Mouse (Mus musculus) heart, embryonic 15.5 days (tissue): ENCODE results near the gene Jak3. TPM values are rescaled to one million over a fixed set of nuclear protein-coding genes. Genes with fewer than 3 reads are reported as not detected.

ENCODE experiments used
- ATAC-seq: fragments of 200-750 bp; cut with Nextera tagmentation; replicated peaks from 2 replicates; pipeline ENCODE4 v1.8.0; 2017; ENCODE audit warnings: low read depth, moderate TSS enrichment; ENCODE audit not compliant: insufficient number of reproducible peaks, insufficient read depth, low FRiP score
- H3K27ac ChIP-seq: fragments of 300-500 bp; sonication (generic); 2 replicates; pipeline ENCODE4 v1.5.1; 2015; ENCODE audit warnings: mild to moderate bottlenecking, inconsistent platforms
- H3K27me3 ChIP-seq: fragments of 300-500 bp; sonication (generic); 2 replicates; pipeline ENCODE4 v1.6.1; 2015; ENCODE audit warnings: inconsistent platforms
- H3K36me3 ChIP-seq: fragments of 300-500 bp; sonication (generic); 2 replicates; pipeline ENCODE4 v1.6.1; 2015; ENCODE audit warnings: mild to moderate bottlenecking, inconsistent platforms
- H3K4me1 ChIP-seq: fragments of 300-500 bp; sonication (generic); replicated peaks from 2 replicates; pipeline ENCODE4 v1.6.1; 2015; ENCODE audit warnings: inconsistent platforms
- H3K4me2 ChIP-seq: fragments of 300-500 bp; sonication (generic); 2 replicates; pipeline ENCODE4 v1.6.1; 2015; ENCODE audit warnings: inconsistent platforms, mild to moderate bottlenecking, moderate library complexity
- H3K4me3 ChIP-seq: fragments of 300-500 bp; sonication (generic); 2 replicates; pipeline ENCODE4 v1.5.1; 2015; ENCODE audit warnings: mild to moderate bottlenecking, inconsistent platforms
- H3K9ac ChIP-seq: fragments of 300-500 bp; sonication (generic); 2 replicates; pipeline ENCODE4 v1.6.1; 2015; ENCODE audit warnings: mild to moderate bottlenecking, inconsistent platforms
- H3K9me3 ChIP-seq: fragments of 300-500 bp; sonication (generic); replicated peaks from 2 replicates; pipeline ENCODE4 v1.6.1; 2016; ENCODE audit warnings: inconsistent platforms
- WGBS: fragments of 180-500 bp; shearing (Covaris S2); methylation state at CpG from one replicate; pipeline ENCODE4 v1.1.7; 2015; ENCODE audit warnings: mixed read lengths; 5-methylcytosine and 5-hydroxymethylcytosine counted together
- polyA plus RNA-seq: library from polyadenylated mRNA; unstranded; fragments of >200 nt; fragmentation: Nextera tagmentation; extraction: Ambion mirVana; gene quantifications from 2 replicates; pipeline ENCODE4 v1.2.1, GENCODE M21; 2015

Gene Jak3
- polyA plus RNA-seq, 1 experiment from 2014 or later: 6.9 TPM

DNA sequence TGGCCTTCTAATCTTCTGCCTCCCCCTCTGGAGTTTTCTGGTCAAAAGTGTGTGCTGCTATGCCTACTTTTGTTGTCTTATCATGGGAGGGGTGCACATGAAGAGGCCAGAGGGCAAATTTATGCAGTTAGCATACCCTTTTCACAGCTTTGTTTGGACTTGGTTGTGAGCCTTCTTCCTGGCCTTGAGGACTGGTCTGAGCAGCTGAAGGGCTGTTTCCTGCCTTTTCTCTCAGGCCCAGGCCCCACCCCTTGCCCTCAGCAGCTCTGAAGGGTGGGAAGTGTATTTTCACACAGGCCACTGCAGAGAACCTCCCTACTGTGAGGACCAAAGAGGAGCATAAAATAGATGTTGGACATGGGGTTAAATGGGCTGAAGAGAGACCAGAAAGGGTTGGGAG is 1.5 kb downstream of the Jak3 start:
- Histone ChIP-seq H3K9me3 (no peaks in the 10 kb centered on the region), H3K36me3 (no peaks in the 10 kb centered on the region), H3K9ac (no peak overlapping the region), H3K4me2 (peak overlapping the region; percentile 79; the same call in 1 of the 2 replicates), H3K27ac (peak overlapping the region; percentile 54), H3K4me1 (peaks cover 40% of the 10 kb centered on the region), H3K27me3 (peaks cover 45% of the 10 kb centered on the region), H3K4me3 (no peak overlapping the region)
- ATAC-seq: no peak

DNA sequence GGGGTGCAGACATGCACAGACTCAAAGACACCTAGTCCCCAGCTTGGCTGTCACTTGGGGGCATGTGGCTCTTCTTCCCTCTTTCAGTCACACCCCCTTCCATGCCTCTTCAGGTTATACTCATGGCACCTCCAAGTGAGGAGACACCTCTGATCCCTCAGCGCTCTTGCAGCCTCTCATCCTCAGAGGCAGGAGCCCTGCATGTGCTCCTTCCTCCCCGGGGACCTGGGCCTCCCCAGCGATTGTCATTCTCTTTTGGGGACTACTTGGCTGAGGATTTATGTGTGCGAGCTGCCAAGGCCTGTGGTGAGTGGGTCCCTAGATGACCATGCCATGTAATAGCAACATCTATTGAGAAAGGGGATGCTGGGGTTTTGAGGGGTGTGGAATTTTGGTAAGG is 2.1 kb downstream of the Jak3 start:
- Histone ChIP-seq H3K27ac (no peak overlapping the region), H3K9ac (no peak overlapping the region), H3K4me3 (no peak overlapping the region), H3K9me3 (no peaks in the 10 kb centered on the region), H3K36me3 (no peaks in the 10 kb centered on the region), H3K4me1 (peaks cover 40% of the 10 kb centered on the region), H3K27me3 (peaks cover 52% of the 10 kb centered on the region), H3K4me2 (no peak overlapping the region)
- no peak for ATAC-seq
- 69% methylated on average over 4 of the region's 4 CpGs for WGBS

DNA sequence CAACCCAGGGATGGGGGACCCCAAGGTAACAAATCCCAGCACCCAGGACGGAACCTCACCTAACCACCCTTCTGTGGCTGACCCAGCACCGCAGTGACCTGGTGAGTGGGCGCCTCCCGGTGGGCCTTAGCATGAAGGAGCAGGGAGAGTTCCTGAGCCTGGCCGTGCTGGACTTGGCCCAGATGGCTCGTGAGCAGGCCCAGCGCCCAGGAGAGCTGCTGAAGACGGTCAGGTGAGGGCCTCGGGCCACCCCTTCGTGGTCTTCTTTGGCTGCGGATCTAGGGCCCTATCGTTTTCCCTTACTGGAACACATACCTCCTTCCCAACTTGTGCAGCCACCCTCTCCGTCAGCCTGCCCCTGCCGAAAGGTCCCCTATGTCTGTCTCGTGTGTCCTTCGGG is 3.0 kb downstream of the Jak3 start:
- 35% methylated on average over 16 of the region's 16 CpGs for WGBS
- H3K9ac ChIP-seq: peak overlapping the region; percentile 18
- H3K4me3 ChIP-seq: peak overlapping the region; percentile 45
- no peaks in the 10 kb centered on the region for H3K9me3 ChIP-seq
- H3K27me3 ChIP-seq: peaks cover 61% of the 10 kb centered on the region
- no peaks in the 10 kb centered on the region for H3K36me3 ChIP-seq
- H3K27ac ChIP-seq: no peak overlapping the region
- ATAC-seq: no peak
- H3K4me2 ChIP-seq: peak overlapping the region; percentile 77
- H3K4me1 ChIP-seq: peaks cover 40% of the 10 kb centered on the region

- no peak for ATAC-seq
- peak overlapping the region; percentile 18 for H3K9ac ChIP-seq
- H3K4me3 ChIP-seq: peak overlapping the region; percentile 45
- peak overlapping the region; percentile 77 for H3K4me2 ChIP-seq
- no peaks in the 10 kb centered on the region for H3K9me3 ChIP-seq
- peaks cover 66% of the 10 kb centered on the region for H3K27me3 ChIP-seq
- H3K27ac ChIP-seq: no peak overlapping the region; the same call in 1 of the 2 replicates
- 13% methylated on average over 46 of the region's 46 CpGs for WGBS
- no peaks in the 10 kb centered on the region for H3K36me3 ChIP-seq
- H3K4me1 ChIP-seq: peaks cover 42% of the 10 kb centered on the region
Measured at GRCm38 (mm10) chr8:71679550-71680168, 3.6 kb downstream of the Jak3 start.

GRCm38 (mm10) chr8:71680471-71680870 is 4.4 kb downstream of the Jak3 start:
- H3K27ac ChIP-seq: no peak overlapping the region
- no peak overlapping the region for H3K4me2 ChIP-seq
- 27% methylated on average over 21 of the region's 21 CpGs for WGBS
- H3K4me3 ChIP-seq: no peak overlapping the region
- no peaks in the 10 kb centered on the region for H3K36me3 ChIP-seq
- H3K9ac ChIP-seq: no peak overlapping the region
- H3K27me3 ChIP-seq: peaks cover 74% of the 10 kb centered on the region
- peaks cover 42% of the 10 kb centered on the region for H3K4me1 ChIP-seq
- ATAC-seq: no peak
- no peaks in the 10 kb centered on the region for H3K9me3 ChIP-seq

DNA sequence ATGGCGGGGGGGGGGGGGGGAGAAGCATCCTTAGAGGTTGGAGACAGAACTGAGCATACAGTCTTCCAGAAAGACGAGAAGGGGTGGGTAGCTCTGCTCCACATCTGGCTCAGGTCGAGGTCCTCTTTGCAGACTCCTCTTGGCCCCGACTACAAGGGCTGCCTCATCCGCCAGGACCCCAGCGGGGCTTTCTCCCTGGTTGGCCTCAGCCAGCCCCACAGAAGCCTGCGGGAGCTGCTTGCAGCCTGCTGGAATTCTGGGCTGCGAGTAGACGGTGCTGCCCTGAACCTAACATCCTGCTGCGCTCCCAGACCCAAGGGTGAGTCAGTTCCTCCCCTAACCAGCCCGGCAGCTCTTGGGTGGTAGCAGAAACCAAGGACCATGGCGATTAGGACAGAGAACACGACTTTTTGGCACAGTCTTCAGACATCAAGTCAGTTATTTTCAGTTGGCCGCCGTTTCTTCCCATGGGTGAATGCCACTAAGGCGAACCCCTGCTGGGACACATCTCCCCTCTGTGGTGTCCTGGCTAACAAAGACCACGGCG is 5.3 kb downstream of the Jak3 start:
- Histone ChIP-seq H3K27me3 (peaks cover 84% of the 10 kb centered on the region), H3K9ac (no peak overlapping the region), H3K4me3 (no peak overlapping the region), H3K4me1 (peaks cover 45% of the 10 kb centered on the region), H3K9me3 (no peaks in the 10 kb centered on the region), H3K4me2 (no peak overlapping the region), H3K27ac (no peak overlapping the region), H3K36me3 (no peaks in the 10 kb centered on the region)
- WGBS: 19% methylated on average over 17 of the region's 18 CpGs
- no peak for ATAC-seq

DNA sequence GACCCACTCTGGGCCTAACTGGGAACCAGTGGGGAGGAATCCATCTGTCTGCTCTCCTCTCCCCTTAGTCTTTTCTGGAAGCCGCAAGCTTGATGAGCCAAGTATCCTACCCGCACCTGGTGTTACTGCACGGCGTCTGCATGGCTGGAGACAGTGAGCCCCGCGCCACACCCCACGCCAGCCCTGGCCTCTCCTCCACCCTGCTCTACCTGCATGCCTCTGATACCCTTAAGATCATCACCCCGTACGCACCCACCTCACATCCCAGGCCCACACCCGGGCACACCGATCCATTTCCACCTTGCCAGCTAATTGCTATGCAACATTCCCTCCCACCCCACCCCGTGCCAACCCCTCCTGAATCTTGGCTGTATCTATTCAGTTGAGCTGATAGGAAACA is 6.7 kb downstream of the Jak3 start:
- Histone ChIP-seq H3K4me2 (no peak overlapping the region), H3K4me3 (no peak overlapping the region), H3K9me3 (no peaks in the 10 kb centered on the region), H3K27ac (no peak overlapping the region), H3K27me3 (peaks cover 98% of the 10 kb centered on the region), H3K36me3 (no peaks in the 10 kb centered on the region), H3K4me1 (peaks cover 57% of the 10 kb centered on the region), H3K9ac (no peak overlapping the region)
- ATAC-seq: no peak
- WGBS: 84% methylated on average over 12 of the region's 12 CpGs

- ATAC-seq: no peak
- H3K9ac ChIP-seq: no peak overlapping the region
- no peak overlapping the region for H3K4me3 ChIP-seq
- H3K4me1 ChIP-seq: peaks cover 49% of the 10 kb centered on the region
- H3K9me3 ChIP-seq: no peaks in the 10 kb centered on the region
- WGBS: 41% methylated on average over 10 of the region's 10 CpGs
- no peak overlapping the region for H3K27ac ChIP-seq
- no peaks in the 10 kb centered on the region for H3K36me3 ChIP-seq
- H3K4me2 ChIP-seq: no peak overlapping the region
- H3K27me3 ChIP-seq: peaks cover 99% of the 10 kb centered on the region
Measured at GRCm38 (mm10) chr8:71684701-71685100, 8.6 kb downstream of the Jak3 start.

DNA sequence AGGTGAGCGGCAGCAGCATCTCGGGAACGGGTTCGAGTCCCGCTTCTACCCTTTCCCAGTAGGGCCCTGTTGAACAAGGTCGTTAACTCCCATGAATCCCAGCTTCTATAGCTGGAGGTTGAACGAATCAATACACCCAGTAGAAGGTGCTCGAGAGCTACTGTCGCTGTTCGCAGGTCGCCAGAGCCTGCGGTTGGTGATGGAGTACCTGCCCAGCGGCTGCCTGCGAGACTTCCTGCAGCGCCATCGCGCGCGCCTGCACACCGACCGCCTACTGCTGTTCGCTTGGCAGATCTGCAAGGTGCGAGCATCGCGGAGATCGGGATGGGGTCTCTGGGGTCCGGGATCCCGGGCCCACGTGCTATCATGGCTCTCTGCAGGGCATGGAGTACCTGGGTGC is 9.5 kb downstream of the Jak3 start:
- Histone ChIP-seq H3K9ac (no peak overlapping the region), H3K4me3 (peak overlapping the region; percentile 31), H3K4me2 (peak overlapping the region; percentile 56), H3K27ac (no peak overlapping the region), H3K9me3 (no peaks in the 10 kb centered on the region), H3K36me3 (no peaks in the 10 kb centered on the region), H3K27me3 (peaks cover 100% of the 10 kb centered on the region), H3K4me1 (peaks cover 41% of the 10 kb centered on the region)
- no peak for ATAC-seq
- 19% methylated on average over 29 of the region's 29 CpGs for WGBS

- peak; percentile 59 for ATAC-seq
- Histone ChIP-seq H3K4me2 (peak overlapping the region; percentile 56), H3K36me3 (no peaks in the 10 kb centered on the region), H3K9me3 (no peaks in the 10 kb centered on the region), H3K27me3 (peaks cover 100% of the 10 kb centered on the region), H3K4me1 (peaks cover 37% of the 10 kb centered on the region), H3K4me3 (peak overlapping the region; percentile 31), H3K27ac (no peak overlapping the region), H3K9ac (no peak overlapping the region)
- 5% methylated on average over 23 of the region's 23 CpGs for WGBS
Measured at GRCm38 (mm10) chr8:71686143-71686734, 10.1 kb downstream of the Jak3 start.

DNA sequence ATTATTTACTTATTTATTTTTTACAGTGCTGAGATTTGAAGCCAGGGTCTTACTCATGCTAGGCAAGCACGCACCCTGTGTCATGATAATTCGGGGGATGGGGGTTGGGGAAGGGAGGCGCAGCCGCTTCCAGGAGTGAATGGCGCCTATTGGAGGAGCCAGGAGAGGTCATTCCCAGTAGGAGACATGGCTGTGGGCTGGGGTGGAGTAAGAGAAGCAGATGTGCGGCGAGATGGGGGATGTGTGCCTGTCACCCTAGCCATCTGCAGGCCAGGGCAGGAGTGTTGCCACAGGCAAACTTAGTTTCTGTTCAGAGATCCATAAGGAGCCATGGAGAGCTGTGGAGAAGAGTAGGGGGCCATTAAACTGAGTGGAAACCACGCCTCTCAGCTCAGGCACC is 11.5 kb downstream of the Jak3 start:
- H3K4me1 ChIP-seq: peaks cover 30% of the 10 kb centered on the region
- no peak for ATAC-seq
- H3K27ac ChIP-seq: no peak overlapping the region
- peaks cover 100% of the 10 kb centered on the region for H3K27me3 ChIP-seq
- H3K9ac ChIP-seq: no peak overlapping the region
- H3K36me3 ChIP-seq: no peaks in the 10 kb centered on the region
- H3K9me3 ChIP-seq: no peaks in the 10 kb centered on the region
- 21% methylated on average over 8 of the region's 8 CpGs for WGBS
- no peak overlapping the region for H3K4me2 ChIP-seq
- no peak overlapping the region for H3K4me3 ChIP-seq

- peaks cover 100% of the 10 kb centered on the region for H3K27me3 ChIP-seq
- peaks cover 42% of the 10 kb centered on the region for H3K4me1 ChIP-seq
- WGBS: 15% methylated on average over 33 of the region's 33 CpGs
- H3K36me3 ChIP-seq: no peaks in the 10 kb centered on the region
- H3K9ac ChIP-seq: no peak within 1 kb of the TSS
- no peaks in the 10 kb centered on the region for H3K9me3 ChIP-seq
- H3K4me2 ChIP-seq: no peak within 1 kb of the TSS
- no peak within 1 kb of the TSS for H3K4me3 ChIP-seq
- ATAC-seq: no peak
- no peak within 1 kb of the TSS for H3K27ac ChIP-seq
Measured at GRCm38 (mm10) chr8:71689028-71689427, 12.9 kb downstream of the Jak3 start, which contains the start of gene Insl3. Insl3 (plus strand) TSS chr8:71689214.
